Mouse (Mus musculus) ES-E14 (cell line): ENCODE data around the gene BC035044. TPM values are rescaled to one million over a fixed set of nuclear protein-coding genes. Genes with fewer than 3 reads are reported as not detected.
"Not testable (repeated sequence)": the region's sequence is repeated elsewhere in the genome, so short reads cannot be mapped to it uniquely, and the experiment has no call there.

Experiments
- DNase-seq: peaks from one replicate; pipeline ENCODE4 v3.0.0-alpha.2; 2013; ENCODE audit warnings: low read depth, low spot score
- H3K27ac ChIP-seq: 2 replicates; pipeline ENCODE4 v1.5.1; 2012; ENCODE audit warnings: low read depth, mild to moderate bottlenecking, low read length, moderate library complexity, mixed read lengths; ENCODE audit not compliant: poor library complexity, insufficient read depth, severe bottlenecking
- H3K36me3 ChIP-seq: 2 replicates; pipeline ENCODE4 v1.6.1; 2012; ENCODE audit warnings: mild to moderate bottlenecking, low read length, moderate library complexity, mixed read lengths; ENCODE audit not compliant: control insufficient read depth, poor library complexity, insufficient read depth, severe bottlenecking
- H3K4me1 ChIP-seq, 2 experiments: fragments of 150-350 bp in 1 of 2; sonication (generic) in 1 of 2; 2 replicates each; pipeline ENCODE4 v1.6.1; 2012; ENCODE audit warnings: low read length in 2 of 2, mild to moderate bottlenecking in 1 of 2, mixed read lengths in 1 of 2; ENCODE audit not compliant: control insufficient read depth in 2 of 2, insufficient read depth in 2 of 2, poor library complexity in 1 of 2
- H3K4me3 ChIP-seq, 2 experiments: fragments of 150-350 bp in 1 of 2; sonication (generic) in 1 of 2; 2 replicates each; pipeline ENCODE4 v1.5.1; 2012; ENCODE audit warnings: low read length in 2 of 2, low read depth in 1 of 2, mild to moderate bottlenecking in 1 of 2, mixed read lengths in 1 of 2; ENCODE audit not compliant: insufficient read depth in 1 of 2, poor library complexity in 1 of 2, severe bottlenecking in 1 of 2
- H3K9ac ChIP-seq: 2 replicates; pipeline ENCODE4 v1.6.1; 2012; ENCODE audit warnings: low read depth, mild to moderate bottlenecking, low read length, mixed read lengths; ENCODE audit not compliant: poor library complexity, insufficient read depth, severe bottlenecking
- H3K9me3 ChIP-seq: fragments of 150-350 bp; sonication (generic); 2 replicates; pipeline ENCODE4 v1.6.1; 2012; ENCODE audit warnings: low read depth, mild to moderate bottlenecking, low read length; ENCODE audit not compliant: control insufficient read depth, insufficient read depth
- CHD2 ChIP-seq: IDR thresholded peaks from 2 replicates; pipeline ENCODE4 v1.6.1; 2014; ENCODE audit warnings: mild to moderate bottlenecking, low read depth, low read length, inconsistent platforms
- HCFC1 ChIP-seq: IDR thresholded peaks from 2 replicates; pipeline ENCODE4 v1.6.1; 2012; ENCODE audit warnings: low read length, inconsistent platforms, borderline replicate concordance; ENCODE audit not compliant: insufficient read depth
- MAFK ChIP-seq: IDR thresholded peaks from 2 replicates; pipeline ENCODE4 v1.6.1; 2014; ENCODE audit warnings: mild to moderate bottlenecking, low read depth, low read length, inconsistent platforms; ENCODE audit not compliant: insufficient read depth
- ZC3H11A ChIP-seq: IDR thresholded peaks from 2 replicates; pipeline ENCODE4 v1.6.1; 2012; ENCODE audit warnings: low read depth, mild to moderate bottlenecking, inconsistent platforms, low read length, borderline replicate concordance
- ZNF384 ChIP-seq: IDR thresholded peaks from 2 replicates; pipeline ENCODE4 v1.6.1; 2012; ENCODE audit warnings: low read depth, low read length, inconsistent platforms
- in situ Hi-C, 2 experiments: fragments of 600-800 bp; cut with MboI; formaldehyde crosslinking; loops; one replicate each; pipeline ENCODE4 v1.15.1; 2025; ENCODE audit warnings: low sequenced_read_pairs in 2 of 2, inconsistent platforms in 1 of 2; ENCODE audit not compliant: unreplicated experiment in 2 of 2
- total RNA-seq: library from RNA; depleted of rRNA; stranded (reverse); fragments of 300-350 nt; gene quantifications from 2 replicates; pipeline ENCODE4 v1.2.3, GENCODE M21; 2012

Gene BC035044
- total RNA-seq, 1 experiment: not detected

- DNase-seq: no peak
- TF ChIP-seq ZNF384 (no peak), CHD2 (no peak), HCFC1 (no peak), ZC3H11A (no peak), MAFK (no peak)
- Histone ChIP-seq H3K9me3 (no peaks in the 10 kb centered on the region), H3K4me3 (no peak overlapping the region), H3K9ac (no peak overlapping the region), H3K36me3 (no peaks in the 10 kb centered on the region), H3K27ac (no peak overlapping the region), H3K4me1 (no peaks in the 10 kb centered on the region)
- in situ Hi-C loops: no loop called here
Observed at GRCm38 (mm10) chr6:128888834-128889233, 2.1 kb downstream of the BC035044 start.

DNA sequence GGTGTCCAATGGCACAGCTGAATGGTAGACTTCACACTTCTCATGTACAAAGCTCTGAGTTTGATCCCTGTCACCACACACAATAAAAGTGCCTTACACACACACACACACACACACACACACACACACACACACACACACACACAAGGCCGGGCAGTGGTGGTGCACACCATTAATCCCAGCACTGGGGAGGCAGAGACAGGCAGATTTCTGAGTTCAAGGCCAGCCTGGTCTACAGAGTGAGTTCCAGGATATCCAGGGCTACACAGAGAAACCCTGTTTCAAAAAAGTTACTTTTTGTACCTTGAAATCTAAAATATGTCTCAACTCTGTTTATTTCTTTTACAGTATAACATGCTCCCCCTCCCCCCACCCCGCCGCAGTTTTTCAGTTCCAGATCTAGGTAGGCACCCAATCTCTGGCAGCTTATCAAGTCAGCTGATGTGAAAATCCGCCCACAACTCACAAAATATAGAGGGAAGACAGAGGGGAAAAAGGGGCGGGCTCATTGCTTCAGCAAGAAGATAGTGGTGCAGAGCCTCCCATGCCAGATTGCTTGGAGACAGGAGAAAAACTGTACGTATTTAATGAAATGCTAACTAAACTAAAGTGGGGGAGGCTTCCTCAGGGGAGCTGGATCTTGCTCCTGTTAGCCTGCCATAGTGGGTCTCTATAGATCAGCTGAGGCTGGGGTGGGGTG, 3.7 kb downstream of the BC035044 start, which contains the start of gene Clec2i:
Clec2i (plus strand) TSS at position 498 of the 700 bp plus-strand sequence.
- H3K27ac ChIP-seq, DNase-seq, H3K9me3 ChIP-seq, in situ Hi-C loops, H3K4me1 ChIP-seq, H3K9ac ChIP-seq, H3K36me3 ChIP-seq, H3K4me3 ChIP-seq: not testable (repeated sequence)

- in situ Hi-C loops: no loop called here
- H3K9me3 ChIP-seq: 0 out of 2 replicates have a peak, but pooled peaks cover 2% of the 10 kb centered on the region
- no peak overlapping the region for H3K27ac ChIP-seq
- no peak overlapping the region for H3K9ac ChIP-seq
- H3K36me3 ChIP-seq: no peaks in the 10 kb centered on the region
- DNase-seq: no peak
- H3K4me3 ChIP-seq: no peak overlapping the region
- H3K4me1 ChIP-seq: no peaks in the 10 kb centered on the region
- TF ChIP-seq ZNF384 (no peak), ZC3H11A (no peak), MAFK (no peak), CHD2 (no peak), HCFC1 (no peak)
Observed at GRCm38 (mm10) chr6:128871910-128872610, 18.9 kb downstream of the BC035044 start.

GRCm38 (mm10) chr6:128868861-128869260, 22.1 kb downstream of the BC035044 start:
- peak; percentile 35 for DNase-seq
- no peak for TF ChIP-seq CHD2
- TF ChIP-seq ZNF384: no peak
- no peak for TF ChIP-seq MAFK
- no peak for TF ChIP-seq ZC3H11A
- TF ChIP-seq HCFC1: no peak
- 0 out of 2 replicates have a peak, but pooled peaks cover 2% of the 10 kb centered on the region for H3K9me3 ChIP-seq
- no peaks in the 10 kb centered on the region for H3K36me3 ChIP-seq
- in situ Hi-C loops: no loop called here
- peak overlapping the region; percentile 40; the same call in 1 of the 2 replicates for H3K27ac ChIP-seq
- H3K9ac ChIP-seq: no peak overlapping the region
- no peaks in the 10 kb centered on the region for H3K4me1 ChIP-seq
- H3K4me3 ChIP-seq: no peak overlapping the region
